Mouse (Mus musculus) splenic B cell, adult 2 months (primary cell): Measurements from ENCODE around the gene Man1a.

ENCODE experiments used
- DNase-seq: peaks from one replicate; pipeline ENCODE4 v3.0.0-alpha.2; 2011; ENCODE audit warnings: low read depth, low spot score
- H3K27me3 ChIP-seq: 2 replicates; pipeline ENCODE4 v1.6.1; 2012; ENCODE audit warnings: mild to moderate bottlenecking, low read length, moderate library complexity, mixed read lengths; ENCODE audit not compliant: control insufficient read depth, poor library complexity, insufficient read depth, severe bottlenecking
- H3K36me3 ChIP-seq: 2 replicates; pipeline ENCODE4 v1.6.1; 2012; ENCODE audit warnings: mild to moderate bottlenecking, low read length, moderate library complexity, mixed read lengths; ENCODE audit not compliant: control insufficient read depth, poor library complexity, insufficient read depth, severe bottlenecking

Gene Man1a

GRCm38 (mm10) chr10:54076420-54076819 lies at the start of gene Man1a:
Gene Man1a (minus strand): TSS chr10:54076609.
- DNase-seq = peak; percentile 41
- H3K27me3 ChIP-seq = no peaks in the 10 kb centered on the region
- peaks cover 3% of the 10 kb centered on the region; the same call in 1 of the 2 replicates for H3K36me3 ChIP-seq

DNA sequence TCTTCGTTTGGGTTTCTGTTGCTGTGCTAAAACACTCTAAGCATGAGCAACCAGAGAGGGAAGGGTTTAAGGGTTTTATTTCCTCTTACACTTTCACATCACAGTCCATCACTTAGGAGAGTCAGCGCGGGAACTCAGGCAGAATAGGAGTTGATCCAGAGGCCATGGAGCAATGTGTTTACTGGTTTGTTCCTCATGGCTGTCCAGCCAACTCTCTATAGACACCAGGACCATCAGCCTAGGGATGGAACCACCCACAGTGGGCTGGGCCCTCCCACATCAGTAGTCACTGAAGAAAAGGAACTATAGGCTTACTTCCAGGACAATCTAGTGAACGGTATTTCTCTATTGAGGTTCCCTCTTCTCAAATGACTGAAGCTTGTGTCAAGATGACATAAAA lies 45.4 kb upstream of the Man1a start:
- Histone ChIP-seq H3K36me3 (no peaks in the 10 kb centered on the region), H3K27me3 (no peaks in the 10 kb centered on the region)
- DNase-seq = peak; percentile 56

- no peaks in the 10 kb centered on the region for H3K36me3 ChIP-seq
- no peak for DNase-seq
- H3K27me3 ChIP-seq = no peaks in the 10 kb centered on the region; the same call in 1 of the 2 replicates
Measured at GRCm38 (mm10) chr10:54120375-54120774, 44.0 kb upstream of the Man1a start.

DNA sequence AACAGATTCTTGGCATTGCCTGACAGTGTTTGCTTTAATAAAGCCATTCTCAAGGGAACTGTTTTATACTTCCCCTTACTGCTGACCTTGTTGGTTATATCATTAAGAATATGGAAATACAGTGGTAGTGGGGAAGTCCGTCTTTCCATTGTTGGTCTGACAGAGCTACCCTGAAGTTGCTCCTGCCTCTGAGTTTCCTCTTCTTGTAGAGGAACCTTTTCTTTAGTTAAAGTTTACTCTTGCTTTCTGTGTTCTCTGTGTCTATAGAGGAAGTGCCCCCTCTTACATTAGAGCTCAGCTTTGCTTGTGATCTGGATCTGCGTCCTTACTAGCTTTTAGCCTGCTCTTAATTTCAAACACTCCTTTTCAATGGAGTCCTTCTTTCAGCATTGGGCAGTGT lies 42.9 kb upstream of the Man1a start:
- Histone ChIP-seq H3K27me3 (no peaks in the 10 kb centered on the region; the same call in 1 of the 2 replicates), H3K36me3 (no peaks in the 10 kb centered on the region)
- peak; percentile 88 for DNase-seq

- H3K27me3 ChIP-seq = no peaks in the 10 kb centered on the region; the same call in 1 of the 2 replicates
- no peaks in the 10 kb centered on the region for H3K36me3 ChIP-seq
- DNase-seq = peak; percentile 19
Measured at GRCm38 (mm10) chr10:54118223-54118912, 42.0 kb upstream of the Man1a start.

DNA sequence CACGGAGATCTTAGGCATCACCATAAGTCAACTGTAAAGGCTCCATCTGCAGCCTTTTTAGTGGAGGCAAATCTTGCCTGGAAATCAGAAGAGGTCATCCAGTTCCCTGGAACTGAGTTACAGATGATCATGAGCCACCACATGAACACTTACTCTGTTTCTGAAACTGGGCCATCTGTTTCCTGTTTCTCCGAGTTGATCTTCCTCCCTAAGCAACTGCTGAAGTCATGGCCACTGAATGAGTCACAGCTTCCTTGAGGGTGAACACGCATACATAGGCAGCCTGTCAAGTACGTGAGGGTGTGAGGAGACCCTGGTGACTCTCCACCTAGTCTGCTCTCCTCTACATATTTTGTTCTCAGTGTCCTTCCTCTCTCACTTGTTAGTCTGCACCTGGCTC lies 41.4 kb upstream of the Man1a start:
- no peaks in the 10 kb centered on the region; the same call in none of the 2 replicates for H3K27me3 ChIP-seq
- no peaks in the 10 kb centered on the region for H3K36me3 ChIP-seq
- DNase-seq = peak; percentile 90

- no peaks in the 10 kb centered on the region for H3K36me3 ChIP-seq
- no peaks in the 10 kb centered on the region for H3K27me3 ChIP-seq
- DNase-seq = no peak
Measured at GRCm38 (mm10) chr10:54103671-54104070, 27.3 kb upstream of the Man1a start.

GRCm38 (mm10) chr10:54092081-54092480 lies 15.7 kb upstream of the Man1a start:
- DNase-seq = no peak
- Histone ChIP-seq H3K36me3 (no peaks in the 10 kb centered on the region), H3K27me3 (no peaks in the 10 kb centered on the region)

GRCm38 (mm10) chr10:54089923-54090322 lies 13.5 kb upstream of the Man1a start:
- H3K36me3 ChIP-seq = no peaks in the 10 kb centered on the region
- DNase-seq = no peak

GRCm38 (mm10) chr10:54087346-54087745 lies 10.9 kb upstream of the Man1a start:
- DNase-seq = no peak
- no peaks in the 10 kb centered on the region for H3K36me3 ChIP-seq

More at GRCm38 (mm10) chr10:54089923-54090322, 13.5 kb upstream of the Man1a start:
- no peaks in the 10 kb centered on the region; the same call in 1 of the 2 replicates for H3K27me3 ChIP-seq

GRCm38 (mm10) chr10:54085073-54085472 lies 8.7 kb upstream of the Man1a start:
- no peaks in the 10 kb centered on the region for H3K36me3 ChIP-seq
- DNase-seq = no peak
- no peaks in the 10 kb centered on the region; the same call in 1 of the 2 replicates for H3K27me3 ChIP-seq

More at GRCm38 (mm10) chr10:54087346-54087745, 10.9 kb upstream of the Man1a start:
- no peaks in the 10 kb centered on the region; the same call in 1 of the 2 replicates for H3K27me3 ChIP-seq

DNA sequence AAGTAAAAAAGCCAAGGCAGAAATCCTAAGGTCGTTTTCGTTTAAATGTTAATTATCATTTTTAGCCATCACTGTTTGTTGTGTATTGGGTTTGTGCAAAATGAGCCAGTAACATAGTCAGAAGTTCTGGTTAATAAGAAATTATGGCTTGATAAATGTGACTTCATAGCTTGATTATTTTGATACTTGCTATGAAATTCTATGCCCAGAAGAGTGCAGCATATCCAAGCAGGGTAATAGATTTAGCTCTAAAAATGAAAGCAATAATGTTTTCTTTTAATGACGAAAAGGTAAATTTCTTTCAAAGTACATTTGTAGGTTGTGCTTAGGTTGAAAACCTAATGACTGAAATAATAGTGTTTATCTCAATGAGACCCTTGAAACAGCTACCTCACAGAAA lies 596 bp upstream of the Man1a start:
- DNase-seq = peak; percentile 53
- Histone ChIP-seq H3K27me3 (no peaks in the 10 kb centered on the region), H3K36me3 (no peaks in the 10 kb centered on the region; the same call in 1 of the 2 replicates)

DNA sequence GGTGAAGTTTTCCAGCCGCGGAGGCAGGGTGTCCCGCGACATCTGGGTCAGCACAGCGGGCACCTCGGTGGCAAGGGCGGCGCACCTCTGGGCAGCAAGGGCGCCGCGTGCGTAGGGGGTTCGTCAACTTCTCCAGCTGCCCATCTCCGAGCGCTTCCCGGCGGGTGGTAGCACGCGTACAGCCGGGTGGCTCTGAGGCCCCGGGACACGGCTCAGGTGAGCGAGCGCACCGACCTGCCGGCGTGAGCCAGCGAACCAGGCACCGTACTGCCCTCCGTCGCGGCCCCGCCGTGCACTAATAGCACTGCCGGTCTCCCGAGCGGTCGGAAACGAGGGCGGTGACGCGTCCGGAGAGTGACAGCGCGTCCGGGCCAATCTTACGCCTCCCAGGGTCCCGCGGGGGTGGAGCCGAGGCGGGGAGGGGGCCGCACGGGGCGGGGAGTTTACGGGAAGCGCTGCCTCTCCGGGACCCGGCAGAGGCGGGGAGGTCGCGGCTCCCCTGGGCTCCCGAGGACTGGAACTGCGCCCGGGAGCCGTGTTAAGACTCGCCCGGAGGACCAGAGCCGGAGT lies 883 bp downstream of the Man1a start:
- peak; percentile 94 for DNase-seq
- Histone ChIP-seq H3K36me3 (peaks cover 5% of the 10 kb centered on the region; the same call in 1 of the 2 replicates), H3K27me3 (no peaks in the 10 kb centered on the region)

DNA sequence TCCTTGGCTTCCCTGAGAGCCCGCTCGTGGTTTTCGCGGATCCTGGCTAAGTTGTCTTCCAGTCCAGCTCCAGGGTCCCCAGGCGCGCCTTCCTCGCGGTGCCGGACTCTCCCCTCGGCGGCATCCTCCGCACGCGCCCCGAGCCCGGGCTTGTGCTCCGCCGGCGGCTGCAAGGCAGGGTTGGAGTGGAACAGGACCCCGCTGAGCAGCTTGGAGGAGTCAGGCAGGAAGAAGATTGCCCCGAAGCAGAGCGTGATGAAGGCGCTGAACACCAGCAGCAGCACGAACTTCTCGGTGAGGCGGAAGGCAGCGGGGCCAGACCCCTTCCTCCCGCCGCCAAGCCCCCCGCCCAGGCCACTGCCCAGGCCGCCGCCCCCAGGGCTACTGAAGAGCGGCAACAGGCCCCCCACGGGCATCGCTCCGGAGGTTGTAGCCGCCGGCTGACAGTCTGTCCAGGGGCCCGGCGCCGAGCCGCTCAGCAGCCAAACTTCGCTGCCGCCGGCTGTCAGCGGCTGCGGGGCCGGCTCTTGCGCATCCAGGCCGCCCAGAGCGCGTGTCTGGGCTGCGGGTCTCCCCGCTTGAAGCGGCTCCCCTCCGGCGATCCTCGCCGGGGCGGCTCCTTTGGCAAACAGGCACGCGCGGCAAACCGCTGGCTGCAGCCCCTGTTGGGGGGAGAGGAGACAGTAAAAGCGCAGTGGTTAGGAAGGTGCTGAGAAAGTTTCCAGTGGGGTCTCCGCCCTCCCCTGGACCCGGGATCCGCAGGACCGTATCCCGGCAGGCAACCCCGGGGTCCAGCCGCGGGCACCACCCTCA lies 1.6 kb downstream of the Man1a start:
- Histone ChIP-seq H3K36me3 (peaks cover 5% of the 10 kb centered on the region; the same call in 1 of the 2 replicates), H3K27me3 (no peaks in the 10 kb centered on the region)
- peak; percentile 49 for DNase-seq

- H3K27me3 ChIP-seq = no peaks in the 10 kb centered on the region
- DNase-seq = peak; percentile 41
- peaks cover 5% of the 10 kb centered on the region; the same call in 1 of the 2 replicates for H3K36me3 ChIP-seq
Measured at GRCm38 (mm10) chr10:54074247-54074608, 2.2 kb downstream of the Man1a start.
